Mouse (Mus musculus): Measurements from ENCODE around the gene Olfr1258. TPM values are rescaled to one million over a fixed set of nuclear protein-coding genes. Genes with fewer than 3 reads are reported as not detected.
"Not testable (repeated sequence)": the region's sequence is repeated elsewhere in the genome, so short reads cannot be mapped to it uniquely, and the experiment has no call there.

Olfr1258 gene
- total RNA-seq (2021), result not detected
- long read RNA-seq, result 0 reads

DNA sequence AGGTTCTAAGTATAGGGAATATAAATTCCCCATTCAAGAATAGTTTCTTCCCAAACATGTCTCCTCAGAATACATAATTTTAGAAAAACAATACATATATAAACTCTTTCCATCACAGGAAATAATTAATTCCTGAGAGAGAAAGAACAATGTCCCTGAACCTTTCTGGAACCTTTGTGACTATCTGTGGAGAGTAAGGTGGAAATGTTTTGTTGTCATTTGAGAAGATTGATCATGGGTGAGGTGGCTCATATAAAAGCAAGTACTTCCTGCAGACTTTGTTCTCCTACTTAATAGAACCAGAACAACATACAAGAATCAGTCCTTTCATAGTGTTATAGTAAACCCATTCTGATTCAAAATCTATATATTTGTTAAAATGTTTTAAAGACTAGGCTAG is at the start of gene Olfr1258:
Olfr1258 (plus strand) TSS at position 301 of the 400 bp plus-strand sequence.
- no peak for DNase-seq (ENCODE audit: low spot score in 2 of 2)

DNA sequence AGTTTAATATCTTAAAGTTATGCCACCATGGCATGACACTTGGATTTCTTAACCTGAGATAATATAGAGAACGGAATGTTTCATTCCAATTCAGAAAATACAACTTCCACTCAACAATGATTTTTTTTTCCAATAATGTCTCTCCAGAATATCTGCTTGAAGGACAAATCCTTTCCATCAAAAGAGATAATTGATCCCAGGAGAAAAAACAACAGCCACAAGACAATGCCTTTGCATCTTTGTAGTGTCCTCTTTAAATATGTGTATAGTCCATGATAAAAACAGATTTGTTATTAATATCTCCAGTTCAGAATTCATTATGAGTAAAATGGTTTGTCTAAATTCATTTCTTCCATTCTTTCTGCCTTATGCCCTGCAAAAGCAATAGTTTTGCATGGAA is 49.0 kb upstream of the Olfr1258 start, which contains the start of gene Olfr1257:
Olfr1257 (plus strand) TSS at position 301 of the 400 bp plus-strand sequence.
- DNase-seq (ENCODE audit: low spot score in 2 of 2), result no peak

DNA sequence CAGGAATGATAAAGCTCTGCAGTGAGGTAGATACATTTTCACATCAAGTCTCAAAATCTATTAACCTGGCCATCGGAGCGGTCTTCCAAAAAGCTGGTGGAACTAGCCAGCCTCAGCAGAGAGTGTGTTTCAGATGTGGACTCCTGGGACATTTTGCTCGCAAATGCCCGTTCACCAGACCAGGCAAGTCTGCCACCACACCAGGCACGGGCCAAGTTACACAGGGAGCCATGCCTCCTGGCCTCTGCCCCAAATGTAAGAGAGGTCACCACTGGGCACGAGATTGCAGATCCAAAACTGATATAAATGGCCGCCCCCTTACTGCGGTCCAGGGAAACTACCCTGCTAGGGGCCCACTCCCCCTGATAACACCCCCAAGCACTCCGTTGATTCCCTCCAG is 14.5 kb upstream of the Olfr1258 start:
- not testable (repeated sequence) for DNase-seq (ENCODE audit: low spot score in 2 of 2)

DNA sequence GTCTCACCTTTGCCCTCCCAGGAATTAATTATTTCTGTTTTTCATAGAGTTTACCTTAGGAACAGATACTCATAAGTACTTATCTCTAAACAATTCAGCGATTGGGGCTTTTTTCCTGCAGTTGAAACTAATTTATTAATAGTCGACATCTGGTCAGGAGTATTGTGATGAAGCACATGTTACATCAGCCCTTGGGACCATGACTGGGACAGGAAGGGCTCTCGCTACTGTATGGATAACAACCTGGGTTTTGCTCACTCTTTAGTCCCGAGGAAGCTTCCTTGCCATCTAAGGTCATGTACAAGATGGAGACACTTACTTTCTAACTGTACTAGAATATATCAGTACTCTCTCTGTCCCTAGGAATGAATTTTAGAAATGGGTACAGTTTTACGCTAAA is 21.5 kb downstream of the Olfr1258 start, which contains the start of gene Olfr1259:
Olfr1259 (minus strand) TSS at position 101 of the 400 bp plus-strand sequence.
- no peak for DNase-seq (ENCODE audit: low spot score in 2 of 2)

DNA sequence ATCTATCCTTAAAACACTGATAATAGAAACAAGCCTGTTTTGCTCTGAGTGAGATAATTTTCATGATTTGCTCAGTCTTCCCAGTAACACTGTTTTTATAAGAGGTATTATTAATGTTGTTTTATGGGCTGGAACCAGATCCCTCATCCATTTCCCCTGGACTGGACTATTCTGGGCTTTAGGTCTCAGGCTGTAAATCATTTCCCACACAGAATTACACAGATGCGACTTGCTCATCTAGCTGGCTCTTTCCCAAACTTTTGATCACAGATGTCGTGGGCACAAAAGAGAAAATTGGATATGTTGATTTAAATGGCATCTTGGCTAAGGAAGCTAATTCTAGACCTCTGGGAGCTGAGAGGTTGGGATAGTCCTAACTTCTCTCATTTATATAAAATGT is 47.1 kb downstream of the Olfr1258 start, which contains the start of gene Olfr1260:
Olfr1260 (plus strand) TSS at position 157 of the 400 bp plus-strand sequence.
- DNase-seq (ENCODE audit: low spot score in 2 of 2), result no peak

- DNase-seq (ENCODE audit: low spot score in 2 of 2), result no peak
These were observed 50.6 kb downstream of the Olfr1258 start for GRCm38 (mm10) chr2:89977709-89978108.

Other genes starting within 250 kb of the Olfr1258 start
- not detected for gene Olfr1252, start 202.3 kb upstream of the Olfr1258 start, total RNA-seq (2021)
- gene Olfr1253, start 170.2 kb upstream of the Olfr1258 start, total RNA-seq (2021), result not detected
- not detected for gene Olfr1254, start 133.7 kb upstream of the Olfr1258 start, total RNA-seq (2021)
- not detected for gene Olfr1255, start 115.3 kb upstream of the Olfr1258 start, total RNA-seq (2021)
- not detected for gene Olfr1256, start 85.8 kb upstream of the Olfr1258 start, total RNA-seq (2021)
- gene Olfr48, start 79.1 kb upstream of the Olfr1258 start, total RNA-seq (2021), result not detected
- gene Olfr1257, start 48.9 kb upstream of the Olfr1258 start, total RNA-seq (2021), result not detected
- gene Olfr1259, start 21.4 kb downstream of the Olfr1258 start, total RNA-seq (2021), result not detected
- not detected for gene Olfr1260, start 47.0 kb downstream of the Olfr1258 start, total RNA-seq (2021)
- not detected for gene Olfr1261, start 63.9 kb downstream of the Olfr1258 start, total RNA-seq (2021)
- gene Olfr1262, start 72.8 kb downstream of the Olfr1258 start, total RNA-seq (2021), result not detected
- gene Olfr1263, start 84.8 kb downstream of the Olfr1258 start, total RNA-seq (2021), result not detected
- not detected for gene Olfr1264, start 98.3 kb downstream of the Olfr1258 start, total RNA-seq (2021)
- gene Olfr1265, start 108.0 kb downstream of the Olfr1258 start, total RNA-seq (2021), result not detected
- not detected for gene Olfr140, start 136.3 kb downstream of the Olfr1258 start, total RNA-seq (2021)
- gene Olfr1269, start 194.1 kb downstream of the Olfr1258 start, total RNA-seq (2021), result not detected
- gene Olfr32, start 215.0 kb downstream of the Olfr1258 start, total RNA-seq (2021), result not detected
- gene Olfr1270, start 225.8 kb downstream of the Olfr1258 start, total RNA-seq (2021), result not detected